Mouse (Mus musculus) stomach, embryonic 14.5 days (tissue): ENCODE results near the gene Atp1b1. TPM values are rescaled to one million over a fixed set of nuclear protein-coding genes. Genes with fewer than 3 reads are reported as not detected.

Experiments
- ATAC-seq: fragments of 200-750 bp; cut with Nextera tagmentation; 2 replicates; pipeline ENCODE4 v1.8.0; 2017; ENCODE audit warnings: low read depth, moderate TSS enrichment; ENCODE audit not compliant: insufficient number of reproducible peaks, insufficient read depth, low FRiP score
- H3K27ac ChIP-seq: fragments of 300-500 bp; sonication (generic); 2 replicates; pipeline ENCODE4 v1.5.1; 2014; ENCODE audit warnings: mild to moderate bottlenecking, low read length, moderate library complexity, mixed read lengths
- H3K27me3 ChIP-seq: fragments of 300-500 bp; sonication (generic); 2 replicates; pipeline ENCODE4 v1.6.1; 2014; ENCODE audit warnings: low read length, control low read depth, mixed read lengths; ENCODE audit not compliant: control insufficient read depth, insufficient read depth
- H3K36me3 ChIP-seq: fragments of 300-500 bp; sonication (generic); 2 replicates; pipeline ENCODE4 v1.6.1; 2014; ENCODE audit warnings: mild to moderate bottlenecking, control low read depth, low read length, moderate library complexity, mixed read lengths; ENCODE audit not compliant: control insufficient read depth, insufficient read depth
- H3K4me1 ChIP-seq: fragments of 300-500 bp; sonication (generic); 2 replicates; pipeline ENCODE4 v1.6.1; 2014; ENCODE audit warnings: low read length, control low read depth, mixed read lengths; ENCODE audit not compliant: control insufficient read depth, insufficient read depth
- H3K4me2 ChIP-seq: fragments of 300-500 bp; sonication (generic); replicated peaks from 2 replicates; pipeline ENCODE4 v1.6.1; 2014; ENCODE audit warnings: low read depth, low read length, control low read depth
- H3K4me3 ChIP-seq: fragments of 300-500 bp; sonication (generic); 2 replicates; pipeline ENCODE4 v1.5.1; 2014; ENCODE audit warnings: low read depth, low read length, control low read depth
- H3K9ac ChIP-seq: fragments of 300-500 bp; sonication (generic); replicated peaks from 2 replicates; pipeline ENCODE4 v1.6.1; 2014; ENCODE audit warnings: low read depth, mild to moderate bottlenecking, control low read depth, low read length, moderate library complexity, mixed read lengths
- H3K9me3 ChIP-seq: fragments of 300-500 bp; sonication (generic); 2 replicates; pipeline ENCODE4 v1.6.1; 2016; ENCODE audit warnings: low read depth, low read length, control low read depth; ENCODE audit not compliant: control insufficient read depth
- WGBS: fragments of 180-500 bp; shearing (Covaris S2); extraction: QIAGEN DNeasy Blood & Tissue Kit; methylation state at CpG from one replicate; pipeline ENCODE4 v1.1.7; 2014; 5-methylcytosine and 5-hydroxymethylcytosine counted together
- polyA plus RNA-seq: library from polyadenylated mRNA; unstranded; fragments of >200 nt; fragmentation: Nextera tagmentation; extraction: Ambion mirVana; gene quantifications from 2 replicates; pipeline ENCODE4 v1.2.1, GENCODE M21; 2014

Gene Atp1b1
- polyA plus RNA-seq, 1 experiment from 2014 or later, result 76.9 TPM

DNA sequence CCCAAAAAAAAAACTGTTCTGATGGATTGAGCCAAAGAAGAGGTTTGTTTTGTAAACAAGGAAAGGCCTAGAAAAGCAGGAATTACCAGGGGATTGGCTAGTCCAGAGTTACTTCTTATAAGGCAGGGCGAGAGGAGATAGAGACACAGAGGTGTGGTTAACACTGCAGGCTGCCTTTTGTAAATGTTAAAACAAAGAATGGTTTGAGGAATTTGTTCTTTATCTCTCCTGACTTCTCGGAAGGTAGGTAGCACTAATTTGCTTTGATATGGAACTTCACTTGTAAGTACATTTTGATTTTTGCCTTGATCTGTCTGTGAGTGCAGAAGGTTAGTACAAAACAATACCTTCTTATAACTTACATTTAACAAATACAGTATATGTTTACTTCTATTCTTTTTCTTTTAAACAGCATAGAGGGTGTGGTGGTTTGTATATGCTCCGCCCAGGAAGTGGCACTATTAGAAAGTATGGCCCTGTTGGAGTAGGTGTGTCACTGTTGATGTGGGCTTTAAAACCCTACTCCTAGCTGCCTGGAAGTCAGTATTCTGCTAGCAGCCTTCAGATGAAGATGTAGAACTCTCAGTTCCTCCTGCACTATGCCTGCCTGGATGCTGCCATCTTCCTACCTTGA lies 31.9 kb upstream of the Atp1b1 start:
- no peak for ATAC-seq

DNA sequence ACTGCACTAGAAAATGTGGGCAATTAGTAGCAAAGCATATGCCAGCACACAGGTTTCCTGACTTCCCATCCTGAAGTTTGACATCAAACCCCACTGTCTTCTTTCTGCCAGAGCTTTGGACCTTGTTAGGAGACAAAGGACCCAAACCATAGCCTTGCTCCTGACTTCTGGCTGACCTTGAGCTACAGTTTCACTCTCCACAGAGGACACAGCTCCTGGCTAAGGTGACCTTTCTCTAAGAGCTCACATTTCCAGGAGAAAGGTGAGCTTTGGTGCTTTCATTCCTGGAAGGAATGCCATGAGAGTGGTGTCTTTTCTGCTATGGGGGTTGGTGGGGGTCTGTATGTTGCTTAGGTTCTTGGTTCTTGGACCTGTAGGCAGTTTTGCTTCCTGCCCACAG lies 25.6 kb upstream of the Atp1b1 start:
- no peak overlapping the region for H3K9ac ChIP-seq
- no peaks in the 10 kb centered on the region for H3K27me3 ChIP-seq
- ATAC-seq, result no peak
- H3K27ac ChIP-seq, result no peak overlapping the region
- no peaks in the 10 kb centered on the region for H3K9me3 ChIP-seq
- H3K4me2 ChIP-seq, result no peak overlapping the region
- no peaks in the 10 kb centered on the region for H3K36me3 ChIP-seq
- H3K4me3 ChIP-seq, result no peak overlapping the region
- H3K4me1 ChIP-seq, result no peaks in the 10 kb centered on the region

More for the DNA sequence above, 31.9 kb upstream of the Atp1b1 start:
- Histone ChIP-seq H3K4me1 (no peaks in the 10 kb centered on the region), H3K9ac (no peak overlapping the region), H3K4me2 (no peak overlapping the region), H3K4me3 (no peak overlapping the region), H3K27ac (no peak overlapping the region), H3K27me3 (no peaks in the 10 kb centered on the region), H3K9me3 (no peaks in the 10 kb centered on the region), H3K36me3 (no peaks in the 10 kb centered on the region)
- 87% methylated on average over 3 of the region's 3 CpGs for WGBS

DNA sequence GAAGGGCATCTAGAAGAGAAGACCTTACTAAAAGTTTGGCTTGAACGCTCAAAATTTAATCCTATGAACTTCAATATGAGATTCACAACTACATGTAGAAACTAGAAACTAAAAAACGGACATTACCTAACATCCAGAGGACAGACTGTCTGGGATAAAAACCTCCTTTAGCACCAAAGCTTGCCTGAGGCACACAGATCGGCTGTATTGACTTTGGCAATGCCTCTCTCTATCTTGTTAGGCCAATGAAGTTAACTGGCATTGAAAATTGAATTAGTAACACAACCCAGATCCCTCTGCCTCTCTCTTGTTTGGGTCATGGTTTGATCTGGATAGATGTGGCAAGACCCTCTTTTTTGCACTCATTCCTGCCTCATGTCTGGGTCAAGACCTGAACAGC lies 24.7 kb upstream of the Atp1b1 start:
- 81% methylated on average over 3 of the region's 3 CpGs for WGBS
- Histone ChIP-seq H3K27ac (no peak overlapping the region), H3K27me3 (no peaks in the 10 kb centered on the region), H3K4me2 (no peak overlapping the region), H3K9ac (no peak overlapping the region), H3K4me3 (no peak overlapping the region), H3K9me3 (no peaks in the 10 kb centered on the region), H3K36me3 (no peaks in the 10 kb centered on the region), H3K4me1 (no peaks in the 10 kb centered on the region)
- no peak for ATAC-seq

DNA sequence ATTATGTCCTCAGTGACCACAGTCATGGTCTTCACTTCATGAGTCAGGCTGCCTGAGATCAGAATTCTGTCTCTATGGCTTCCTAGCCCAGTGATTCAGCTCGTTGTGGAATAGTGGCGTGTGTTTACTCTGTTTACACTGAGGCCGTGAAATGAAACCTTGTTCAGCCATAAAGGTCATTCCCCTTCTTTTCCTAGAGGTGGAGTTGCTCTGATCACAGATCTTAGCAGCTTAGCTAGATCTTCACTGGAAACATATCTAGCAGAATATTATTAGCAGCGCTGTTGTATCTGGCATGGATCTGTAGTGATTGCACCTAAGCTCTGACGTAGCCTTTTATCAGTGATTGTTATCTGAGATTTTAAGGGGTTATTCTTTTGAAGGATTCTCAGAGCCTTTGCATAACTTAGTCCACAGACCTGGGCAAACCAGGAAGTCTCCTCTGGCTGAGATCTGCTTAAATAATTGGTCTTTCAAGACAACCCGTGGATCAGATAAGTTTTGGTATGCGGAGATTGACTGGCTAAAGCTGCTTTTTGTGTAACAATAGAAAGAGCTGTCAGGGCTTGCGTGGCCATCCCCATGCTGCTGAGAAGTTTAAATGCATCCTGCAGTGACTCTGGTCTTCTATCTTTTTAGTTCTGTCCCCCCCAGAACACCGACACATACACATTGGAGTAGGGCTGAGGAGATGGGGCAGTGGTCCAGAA lies 23.6 kb upstream of the Atp1b1 start:
- 41% methylated on average over 9 of the region's 9 CpGs for WGBS
- Histone ChIP-seq H3K4me2 (no peak overlapping the region), H3K9me3 (no peaks in the 10 kb centered on the region), H3K27me3 (no peaks in the 10 kb centered on the region), H3K4me1 (no peaks in the 10 kb centered on the region), H3K36me3 (no peaks in the 10 kb centered on the region), H3K4me3 (no peak overlapping the region), H3K27ac (no peak overlapping the region), H3K9ac (no peak overlapping the region)
- no peak for ATAC-seq

DNA sequence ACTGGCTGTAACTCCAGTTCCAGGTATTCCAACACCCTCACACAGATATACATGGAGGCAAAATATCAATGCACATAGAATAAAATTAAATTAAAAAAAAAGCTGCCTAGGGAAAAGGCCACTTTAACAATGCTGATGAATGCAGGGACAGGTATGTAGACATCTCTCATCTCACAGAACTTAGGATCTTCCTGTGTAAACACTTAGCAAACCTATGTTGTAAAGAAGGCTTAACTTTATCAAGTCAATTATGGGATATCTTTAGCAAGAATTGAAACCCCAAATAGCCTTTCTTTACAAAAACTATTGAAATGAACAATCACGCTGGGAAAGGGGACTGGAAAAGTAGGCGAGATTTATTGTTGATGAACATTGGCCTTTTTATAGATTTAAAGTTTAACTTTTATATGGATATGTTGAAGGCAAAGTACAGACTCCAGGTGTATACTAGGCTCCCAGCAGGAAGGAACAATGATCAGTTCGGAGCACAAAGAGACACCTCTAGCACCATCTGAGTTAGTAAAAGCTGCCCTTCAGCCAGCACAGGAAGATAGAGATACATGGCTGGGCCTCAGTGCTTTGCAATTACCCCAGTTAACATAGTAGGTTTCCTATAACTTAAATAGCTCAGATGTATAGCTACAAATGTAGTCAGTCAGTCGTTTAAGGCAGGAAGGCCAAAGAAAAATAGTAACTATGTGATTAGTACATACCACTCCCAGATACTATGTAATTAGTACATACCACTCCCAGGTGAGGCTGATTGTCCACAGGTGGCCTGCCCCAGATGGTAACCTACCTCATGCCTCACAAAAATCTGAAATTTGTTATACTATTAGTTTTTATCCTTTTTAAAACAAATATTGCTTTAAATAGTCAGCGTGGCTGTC lies 22.8 kb upstream of the Atp1b1 start:
- H3K4me1 ChIP-seq, result no peaks in the 10 kb centered on the region
- WGBS, result 78% methylated on average over 5 of the region's 5 CpGs
- no peak overlapping the region for H3K9ac ChIP-seq
- H3K4me3 ChIP-seq, result no peak overlapping the region
- H3K9me3 ChIP-seq, result no peaks in the 10 kb centered on the region
- no peaks in the 10 kb centered on the region for H3K36me3 ChIP-seq
- 0 out of 2 replicates have a peak, but pooled peaks have one; percentile 37 for ATAC-seq
- H3K4me2 ChIP-seq, result no peak overlapping the region
- no peaks in the 10 kb centered on the region for H3K27me3 ChIP-seq
- H3K27ac ChIP-seq, result no peak overlapping the region

DNA sequence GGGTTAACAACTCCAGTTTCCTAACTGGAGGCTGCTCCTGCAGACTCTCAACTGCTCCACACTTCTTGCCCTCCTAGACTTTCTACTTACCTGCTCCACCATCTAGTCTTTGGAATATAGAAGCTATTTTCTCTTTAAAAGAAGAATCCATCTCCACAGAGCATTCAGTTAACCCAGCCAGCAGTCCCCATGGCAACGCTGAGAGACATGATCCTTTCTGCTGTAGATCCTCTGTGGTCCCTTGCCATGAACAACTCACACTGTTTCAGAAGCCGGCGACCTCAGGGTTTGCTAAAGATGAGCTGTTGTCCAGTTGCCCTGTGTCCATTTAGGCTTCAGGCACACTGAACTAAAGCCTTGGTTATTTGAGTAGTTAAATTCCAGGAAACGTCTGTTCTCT lies 17.7 kb upstream of the Atp1b1 start:
- no peaks in the 10 kb centered on the region for H3K4me1 ChIP-seq
- 82% methylated on average over 4 of the region's 4 CpGs for WGBS
- no peaks in the 10 kb centered on the region for H3K9me3 ChIP-seq
- H3K27ac ChIP-seq, result no peak overlapping the region
- no peak overlapping the region for H3K9ac ChIP-seq
- H3K4me3 ChIP-seq, result no peak overlapping the region
- no peaks in the 10 kb centered on the region for H3K36me3 ChIP-seq
- no peak for ATAC-seq
- H3K27me3 ChIP-seq, result no peaks in the 10 kb centered on the region
- no peak overlapping the region for H3K4me2 ChIP-seq

DNA sequence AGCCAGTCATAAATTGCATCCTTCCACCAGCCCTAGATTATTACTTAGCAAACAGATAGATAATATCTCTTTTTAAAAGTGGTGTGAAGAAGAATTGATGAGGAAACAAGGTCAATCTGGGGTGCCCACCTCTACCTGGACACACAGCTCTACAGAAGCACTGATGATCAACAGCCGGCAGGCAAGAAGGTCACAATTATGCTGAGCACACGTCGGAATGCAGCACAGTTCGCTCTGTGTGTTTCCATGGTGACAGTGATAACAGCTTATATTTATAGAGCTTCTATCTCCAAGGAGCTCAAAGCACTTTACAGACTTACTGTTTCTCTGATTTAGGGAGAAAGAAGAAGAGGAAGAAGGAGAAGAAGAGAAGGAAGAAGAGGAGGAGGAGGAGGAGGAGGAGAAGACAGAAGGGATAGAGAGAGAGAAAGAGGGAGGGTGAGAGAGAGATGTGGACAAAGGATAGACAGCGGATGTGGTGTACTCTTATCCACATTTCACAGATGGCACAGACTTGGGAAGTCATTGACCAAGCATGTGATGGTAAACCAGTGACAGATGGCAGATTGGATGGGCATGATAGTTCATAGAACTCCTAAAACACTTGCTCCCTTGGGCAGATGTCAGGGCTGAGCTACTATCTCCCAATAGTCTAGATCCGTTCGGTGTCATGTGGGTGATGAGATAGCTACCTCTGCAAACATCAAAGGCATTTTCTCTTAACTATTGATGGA lies 16.8 kb upstream of the Atp1b1 start:
- 46% methylated on average over 7 of the region's 7 CpGs for WGBS
- ATAC-seq, result 0 out of 2 replicates have a peak, but pooled peaks have one; percentile 18
- Histone ChIP-seq H3K27ac (no peak overlapping the region), H3K9ac (no peak overlapping the region), H3K4me1 (no peaks in the 10 kb centered on the region), H3K4me2 (no peak overlapping the region), H3K9me3 (no peaks in the 10 kb centered on the region), H3K27me3 (no peaks in the 10 kb centered on the region), H3K4me3 (no peak overlapping the region), H3K36me3 (no peaks in the 10 kb centered on the region)

DNA sequence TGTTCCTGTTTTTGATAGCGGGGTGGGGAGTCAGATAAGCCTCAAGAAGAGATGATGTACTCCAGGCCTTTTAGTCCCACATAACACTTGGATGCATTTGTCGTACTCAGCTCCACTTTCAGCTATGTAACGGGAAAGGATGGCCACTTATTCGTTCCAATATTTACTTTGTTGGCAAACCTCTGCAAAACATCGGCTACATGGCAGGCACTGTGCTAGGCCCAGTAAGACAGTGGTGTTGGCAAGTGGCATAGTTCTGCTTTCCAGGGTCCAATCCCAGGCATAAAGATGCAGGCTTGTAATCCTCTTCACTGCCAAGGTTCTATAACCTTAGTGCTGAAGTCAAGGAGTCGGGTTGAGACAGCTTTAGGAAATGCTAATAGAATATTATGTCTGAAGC lies 16.2 kb upstream of the Atp1b1 start:
- ATAC-seq, result no peak
- Histone ChIP-seq H3K27ac (no peak overlapping the region), H3K4me1 (no peaks in the 10 kb centered on the region), H3K9ac (no peak overlapping the region), H3K9me3 (no peaks in the 10 kb centered on the region), H3K4me2 (no peak overlapping the region), H3K4me3 (no peak overlapping the region), H3K36me3 (no peaks in the 10 kb centered on the region), H3K27me3 (no peaks in the 10 kb centered on the region)
- 60% methylated on average over 6 of the region's 6 CpGs for WGBS
